Mouse (Mus musculus) heart, embryonic 15.5 days (tissue): ENCODE results near the gene Prkab2. TPM values are rescaled to one million over a fixed set of nuclear protein-coding genes. Genes with fewer than 3 reads are reported as not detected.

Experiments
- ATAC-seq: fragments of 200-750 bp; cut with Nextera tagmentation; replicated peaks from 2 replicates; pipeline ENCODE4 v1.8.0; 2017; ENCODE audit warnings: low read depth, moderate TSS enrichment; ENCODE audit not compliant: insufficient number of reproducible peaks, insufficient read depth, low FRiP score
- H3K27ac ChIP-seq: fragments of 300-500 bp; sonication (generic); 2 replicates; pipeline ENCODE4 v1.5.1; 2015; ENCODE audit warnings: mild to moderate bottlenecking, inconsistent platforms
- H3K27me3 ChIP-seq: fragments of 300-500 bp; sonication (generic); 2 replicates; pipeline ENCODE4 v1.6.1; 2015; ENCODE audit warnings: inconsistent platforms
- H3K36me3 ChIP-seq: fragments of 300-500 bp; sonication (generic); 2 replicates; pipeline ENCODE4 v1.6.1; 2015; ENCODE audit warnings: mild to moderate bottlenecking, inconsistent platforms
- H3K4me1 ChIP-seq: fragments of 300-500 bp; sonication (generic); replicated peaks from 2 replicates; pipeline ENCODE4 v1.6.1; 2015; ENCODE audit warnings: inconsistent platforms
- H3K4me2 ChIP-seq: fragments of 300-500 bp; sonication (generic); 2 replicates; pipeline ENCODE4 v1.6.1; 2015; ENCODE audit warnings: inconsistent platforms, mild to moderate bottlenecking, moderate library complexity
- H3K4me3 ChIP-seq: fragments of 300-500 bp; sonication (generic); 2 replicates; pipeline ENCODE4 v1.5.1; 2015; ENCODE audit warnings: mild to moderate bottlenecking, inconsistent platforms
- H3K9ac ChIP-seq: fragments of 300-500 bp; sonication (generic); 2 replicates; pipeline ENCODE4 v1.6.1; 2015; ENCODE audit warnings: mild to moderate bottlenecking, inconsistent platforms
- H3K9me3 ChIP-seq: fragments of 300-500 bp; sonication (generic); replicated peaks from 2 replicates; pipeline ENCODE4 v1.6.1; 2016; ENCODE audit warnings: inconsistent platforms
- WGBS: fragments of 180-500 bp; shearing (Covaris S2); methylation state at CpG from one replicate; pipeline ENCODE4 v1.1.7; 2015; ENCODE audit warnings: mixed read lengths; 5-methylcytosine and 5-hydroxymethylcytosine counted together
- polyA plus RNA-seq: library from polyadenylated mRNA; unstranded; fragments of >200 nt; fragmentation: Nextera tagmentation; extraction: Ambion mirVana; gene quantifications from 2 replicates; pipeline ENCODE4 v1.2.1, GENCODE M21; 2015

The Prkab2 gene
- polyA plus RNA-seq, 1 experiment from 2014 or later, result 14.0 TPM

GRCm38 (mm10) chr3:97680631-97681320 is 22.8 kb downstream of the Prkab2 start:
- Histone ChIP-seq H3K9me3 (no peaks in the 10 kb centered on the region), H3K27ac (no peak overlapping the region), H3K4me1 (peaks cover 34% of the 10 kb centered on the region), H3K4me2 (peak overlapping the region; percentile 82), H3K36me3 (no peaks in the 10 kb centered on the region), H3K27me3 (no peaks in the 10 kb centered on the region), H3K4me3 (peak overlapping the region; percentile 49), H3K9ac (peak overlapping the region; percentile 45)
- WGBS, result 3% methylated on average over 28 of the region's 28 CpGs
- ATAC-seq, result peak; percentile 76

DNA sequence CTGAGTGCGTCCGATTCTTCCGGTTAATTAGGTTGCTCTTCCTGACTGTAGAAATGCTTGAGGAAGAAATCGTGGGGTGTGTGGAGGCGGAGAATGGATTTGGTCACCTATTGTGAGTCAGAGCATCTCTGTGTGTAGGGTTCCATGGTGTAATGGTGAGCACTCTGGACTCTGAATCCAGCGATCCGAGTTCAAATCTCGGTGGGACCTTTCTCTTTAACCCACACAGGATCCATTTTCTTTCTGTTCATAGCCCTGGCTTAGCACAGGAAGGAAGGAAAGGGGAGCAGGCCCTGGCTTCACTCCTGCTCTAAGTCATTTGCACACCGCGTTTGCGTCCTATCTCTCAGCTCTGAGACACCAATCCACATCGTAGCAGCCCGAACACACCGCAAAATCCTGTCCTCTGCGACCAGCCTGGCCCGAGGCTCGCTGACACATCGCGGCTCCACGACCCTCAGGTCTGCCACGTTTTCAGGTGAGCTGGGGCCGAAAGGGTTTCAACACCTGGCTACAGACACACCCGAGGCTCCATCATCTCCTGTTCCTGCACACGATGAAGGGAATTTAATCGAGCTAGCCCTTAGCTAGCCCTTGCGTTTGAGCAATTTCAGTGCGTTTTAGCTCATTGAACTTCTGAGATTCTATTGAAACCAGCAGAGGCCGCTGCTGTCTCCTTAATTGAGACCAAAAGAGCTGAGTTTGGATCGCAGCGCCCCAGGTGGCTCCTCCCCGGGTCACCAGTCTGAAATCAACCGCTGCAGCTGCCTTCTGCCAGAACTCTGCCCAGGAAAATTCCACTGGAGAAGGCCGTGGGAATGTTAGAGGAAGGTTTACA is 23.5 kb downstream of the Prkab2 start:
- no peaks in the 10 kb centered on the region for H3K27me3 ChIP-seq
- no peak overlapping the region for H3K27ac ChIP-seq
- no peak for ATAC-seq
- no peaks in the 10 kb centered on the region for H3K9me3 ChIP-seq
- peak overlapping the region; percentile 82 for H3K4me2 ChIP-seq
- peak overlapping the region; percentile 45 for H3K9ac ChIP-seq
- H3K4me1 ChIP-seq, result peaks cover 34% of the 10 kb centered on the region
- no peaks in the 10 kb centered on the region for H3K36me3 ChIP-seq
- WGBS, result 2% methylated on average over 33 of the region's 33 CpGs
- peak overlapping the region; percentile 49 for H3K4me3 ChIP-seq

DNA sequence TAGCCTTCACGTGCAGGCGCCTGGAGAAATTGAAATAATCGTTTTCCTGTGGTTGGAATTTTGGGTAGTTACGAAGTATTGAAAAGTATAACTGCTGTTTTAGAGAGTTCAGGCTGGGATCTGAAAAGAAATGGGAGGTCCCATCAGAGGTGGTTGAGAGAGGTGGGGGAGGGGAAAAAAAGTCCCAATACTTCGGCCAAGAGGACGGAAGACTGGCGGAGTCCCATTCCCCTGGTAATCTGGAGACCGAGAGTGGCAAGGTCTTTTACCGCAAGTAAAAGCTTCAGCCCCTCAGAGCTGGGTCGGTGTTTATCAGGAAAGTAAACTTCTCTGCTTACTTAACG is 24.1 kb downstream of the Prkab2 start:
- Histone ChIP-seq H3K36me3 (no peaks in the 10 kb centered on the region), H3K4me3 (peak overlapping the region; percentile 49), H3K9me3 (no peaks in the 10 kb centered on the region), H3K4me2 (peak overlapping the region; percentile 82), H3K27ac (no peak overlapping the region), H3K9ac (peak overlapping the region; percentile 9; the same call in 1 of the 2 replicates), H3K4me1 (peaks cover 34% of the 10 kb centered on the region), H3K27me3 (no peaks in the 10 kb centered on the region)
- whole genome bisulfite sequencing, result 6% methylated on average over 11 of the region's 11 CpGs
- ATAC-seq, result no peak

DNA sequence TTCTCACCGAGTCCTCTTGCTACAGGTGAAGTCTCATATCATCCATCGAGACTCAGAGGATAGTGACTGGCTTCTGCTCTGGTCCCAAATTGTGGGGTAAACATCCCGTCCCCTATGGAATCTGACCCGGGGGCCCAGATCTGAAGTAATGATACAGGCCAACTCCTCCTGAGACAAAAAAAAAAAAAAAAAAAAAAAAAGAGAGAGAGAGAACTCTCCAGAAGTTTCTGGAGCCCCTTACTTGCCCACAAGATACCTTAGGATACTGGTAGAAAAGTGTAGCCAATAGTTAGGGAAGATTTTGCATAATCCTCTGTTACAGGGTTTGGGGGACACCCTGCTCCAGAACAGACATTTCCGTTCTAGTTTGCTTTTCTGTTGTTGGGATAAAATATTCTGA is 24.6 kb downstream of the Prkab2 start:
- WGBS, result 33% methylated on average over 5 of the region's 5 CpGs
- peaks cover 34% of the 10 kb centered on the region for H3K4me1 ChIP-seq

DNA sequence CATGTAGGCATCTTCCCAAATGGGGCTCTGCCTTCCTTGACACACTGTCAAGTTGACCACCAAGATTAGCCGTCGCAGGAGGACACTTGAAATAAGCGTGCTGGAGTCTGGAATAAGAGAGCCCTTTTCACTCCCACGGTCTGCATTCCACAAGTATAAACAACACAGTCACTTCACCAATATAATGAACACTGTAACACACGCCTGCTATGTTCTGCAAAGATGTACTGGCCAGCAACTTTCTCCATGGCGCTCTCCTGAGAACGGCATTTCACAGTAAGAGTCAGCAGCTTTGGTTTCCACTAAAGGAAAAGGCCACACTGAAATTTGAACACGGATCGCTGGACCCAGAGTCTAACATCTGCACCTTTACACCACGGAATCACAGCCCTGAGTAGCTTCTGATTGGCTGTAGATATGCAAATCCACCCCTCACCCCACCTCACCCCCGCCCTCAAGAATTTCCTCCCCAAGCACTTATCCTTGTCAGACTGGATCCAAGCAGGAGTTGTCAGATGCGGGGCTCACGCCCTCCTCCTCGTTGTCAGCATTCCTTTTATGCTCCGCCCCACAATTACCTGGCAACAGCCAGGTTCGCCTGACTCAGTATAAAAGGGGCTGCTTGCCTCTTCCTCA is 25.7 kb downstream of the Prkab2 start:
- Histone ChIP-seq H3K4me2 (peak overlapping the region; percentile 55), H3K27me3 (no peaks in the 10 kb centered on the region), H3K9me3 (no peaks in the 10 kb centered on the region), H3K9ac (no peak overlapping the region), H3K4me3 (peak overlapping the region; percentile 20), H3K36me3 (no peaks in the 10 kb centered on the region), H3K27ac (0 out of 2 replicates have a peak overlapping the region, but pooled peaks have one; percentile 20), H3K4me1 (peaks cover 34% of the 10 kb centered on the region)
- 6% methylated on average over 16 of the region's 16 CpGs for WGBS
- ATAC-seq, result no peak; the same call in 1 of the 2 replicates

More for the DNA sequence above, 24.6 kb downstream of the Prkab2 start:
- Histone ChIP-seq H3K36me3 (no peaks in the 10 kb centered on the region), H3K4me2 (peak overlapping the region; percentile 82), H3K9ac (peak overlapping the region; percentile 9; the same call in 1 of the 2 replicates), H3K27me3 (no peaks in the 10 kb centered on the region), H3K27ac (no peak overlapping the region), H3K4me3 (peak overlapping the region; percentile 49), H3K9me3 (no peaks in the 10 kb centered on the region)
- no peak for ATAC-seq

GRCm38 (mm10) chr3:97686372-97687117 is 28.6 kb downstream of the Prkab2 start:
- H3K4me3 ChIP-seq, result no peak overlapping the region
- 72% methylated on average over 4 of the region's 4 CpGs for WGBS
- H3K27ac ChIP-seq, result no peak overlapping the region
- H3K9ac ChIP-seq, result no peak overlapping the region
- no peak overlapping the region for H3K4me2 ChIP-seq
- no peak for ATAC-seq
- no peaks in the 10 kb centered on the region for H3K27me3 ChIP-seq
- no peaks in the 10 kb centered on the region for H3K9me3 ChIP-seq
- peaks cover 29% of the 10 kb centered on the region for H3K4me1 ChIP-seq
- peaks cover 18% of the 10 kb centered on the region; the same call in 1 of the 2 replicates for H3K36me3 ChIP-seq

DNA sequence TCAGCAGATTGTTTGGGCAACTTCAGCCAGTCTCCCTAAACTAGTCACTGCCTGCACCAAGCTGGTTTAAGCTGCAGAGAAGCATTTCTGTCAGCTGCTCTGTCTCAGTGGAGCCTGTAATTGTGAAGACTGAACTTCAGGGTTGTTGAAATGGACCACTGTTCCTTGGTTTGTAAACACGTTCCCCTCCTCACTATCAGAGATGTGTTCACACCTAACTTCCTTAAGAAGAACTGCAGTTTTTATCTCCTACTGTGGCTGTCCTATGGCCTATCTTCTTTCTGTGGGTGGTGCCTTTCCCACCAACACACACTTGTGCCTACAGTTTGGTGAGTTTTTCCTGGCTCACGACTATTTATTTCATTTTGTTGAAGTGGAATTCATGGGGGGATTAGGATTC is 31.3 kb downstream of the Prkab2 start:
- Histone ChIP-seq H3K27me3 (no peaks in the 10 kb centered on the region), H3K4me1 (peaks cover 9% of the 10 kb centered on the region), H3K36me3 (peaks cover 40% of the 10 kb centered on the region; the same call in 1 of the 2 replicates), H3K4me3 (no peak overlapping the region), H3K9ac (no peak overlapping the region), H3K4me2 (no peak overlapping the region), H3K27ac (no peak overlapping the region), H3K9me3 (no peaks in the 10 kb centered on the region)
- ATAC-seq, result no peak
- WGBS, result 60% methylated on average over 2 of the region's 2 CpGs

- no peak for ATAC-seq
- peaks cover 52% of the 10 kb centered on the region; the same call in 1 of the 2 replicates for H3K36me3 ChIP-seq
- WGBS, result 50% methylated on average over 7 of the region's 7 CpGs
- H3K27me3 ChIP-seq, result no peaks in the 10 kb centered on the region
- no peaks in the 10 kb centered on the region for H3K9me3 ChIP-seq
- H3K4me3 ChIP-seq, result no peak overlapping the region
- H3K9ac ChIP-seq, result no peak overlapping the region
- H3K27ac ChIP-seq, result no peak overlapping the region
- H3K4me1 ChIP-seq, result peaks cover 5% of the 10 kb centered on the region; the same call in 1 of the 2 replicates
- no peak overlapping the region for H3K4me2 ChIP-seq
Observed at GRCm38 (mm10) chr3:97690590-97690989, 32.6 kb downstream of the Prkab2 start.

DNA sequence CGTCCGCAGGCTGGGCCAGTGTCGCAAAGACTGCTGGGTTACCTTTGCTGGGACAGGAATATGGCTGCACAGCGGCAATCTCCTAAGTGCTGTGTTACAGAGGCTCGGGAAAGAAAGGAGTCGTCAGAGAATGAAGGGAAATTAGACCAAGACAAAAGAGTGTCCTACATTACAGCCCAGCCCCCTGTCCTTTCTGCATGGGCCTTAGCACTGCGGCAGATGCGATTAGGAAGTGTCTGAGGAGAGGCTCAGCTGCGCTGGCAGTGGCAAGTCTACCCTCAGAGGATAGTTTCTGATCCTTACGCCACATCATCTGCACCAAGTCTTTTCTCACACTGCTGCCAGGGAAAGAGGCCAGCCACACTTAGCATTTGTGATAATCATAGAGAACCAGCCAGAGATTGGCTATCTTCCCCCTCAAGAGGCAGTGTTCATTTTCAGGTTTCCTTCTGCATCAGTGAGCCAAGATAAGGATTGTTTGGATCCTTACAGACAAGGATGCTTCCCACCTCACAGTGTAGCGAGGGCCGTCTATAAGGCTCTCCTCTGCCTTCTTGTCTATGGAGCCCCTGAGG is 33.5 kb downstream of the Prkab2 start:
- ATAC-seq, result no peak
- peaks cover 5% of the 10 kb centered on the region; the same call in 1 of the 2 replicates for H3K4me1 ChIP-seq
- H3K4me3 ChIP-seq, result no peak overlapping the region
- H3K9ac ChIP-seq, result no peak overlapping the region
- H3K36me3 ChIP-seq, result peaks cover 56% of the 10 kb centered on the region; the same call in 1 of the 2 replicates
- no peak overlapping the region for H3K27ac ChIP-seq
- no peaks in the 10 kb centered on the region for H3K27me3 ChIP-seq
- H3K4me2 ChIP-seq, result no peak overlapping the region
- no peaks in the 10 kb centered on the region for H3K9me3 ChIP-seq
- WGBS, result 56% methylated on average over 12 of the region's 12 CpGs

DNA sequence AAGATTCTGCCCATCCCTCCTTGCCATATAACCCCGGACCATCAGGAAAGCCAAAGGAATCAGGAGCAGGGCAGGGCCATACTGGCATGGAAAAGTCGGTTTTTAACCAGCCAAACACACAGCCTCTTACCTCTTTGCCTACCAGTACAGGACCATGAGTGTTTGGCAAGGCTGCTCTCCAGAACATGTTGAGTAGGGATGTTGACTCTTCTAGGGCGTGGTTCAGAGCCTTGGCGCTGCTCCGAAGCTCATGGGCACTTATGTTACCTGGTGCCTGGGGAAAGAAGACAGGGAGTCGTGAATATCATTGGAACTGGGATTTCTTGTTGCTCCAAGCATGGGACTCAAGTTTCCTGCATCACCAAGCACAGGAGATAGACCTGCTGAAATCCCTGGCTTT is 35.8 kb downstream of the Prkab2 start:
- H3K36me3 ChIP-seq, result peaks cover 67% of the 10 kb centered on the region; the same call in 1 of the 2 replicates
- WGBS, result 81% methylated on average over 6 of the region's 6 CpGs
- no peaks in the 10 kb centered on the region for H3K9me3 ChIP-seq
- no peak overlapping the region for H3K27ac ChIP-seq
- peaks cover 5% of the 10 kb centered on the region; the same call in 1 of the 2 replicates for H3K4me1 ChIP-seq
- no peaks in the 10 kb centered on the region for H3K27me3 ChIP-seq
- ATAC-seq, result no peak
- no peak overlapping the region for H3K9ac ChIP-seq
- H3K4me3 ChIP-seq, result no peak overlapping the region
- H3K4me2 ChIP-seq, result no peak overlapping the region
